Mouse (Mus musculus) liver, embryonic 14.5 days (tissue): ENCODE data around the gene Pdcd4.

Experiments used
- CTCF ChIP-seq: IDR thresholded peaks from 2 replicates; pipeline ENCODE4 v1.5.1; 2016; ENCODE audit warnings: antibody characterized with exemption, low read depth, control low read depth
- EP300 ChIP-seq: IDR thresholded peaks from 2 replicates; pipeline ENCODE4 v1.6.1; 2016; ENCODE audit warnings: antibody characterized with exemption, low read depth

DNA sequence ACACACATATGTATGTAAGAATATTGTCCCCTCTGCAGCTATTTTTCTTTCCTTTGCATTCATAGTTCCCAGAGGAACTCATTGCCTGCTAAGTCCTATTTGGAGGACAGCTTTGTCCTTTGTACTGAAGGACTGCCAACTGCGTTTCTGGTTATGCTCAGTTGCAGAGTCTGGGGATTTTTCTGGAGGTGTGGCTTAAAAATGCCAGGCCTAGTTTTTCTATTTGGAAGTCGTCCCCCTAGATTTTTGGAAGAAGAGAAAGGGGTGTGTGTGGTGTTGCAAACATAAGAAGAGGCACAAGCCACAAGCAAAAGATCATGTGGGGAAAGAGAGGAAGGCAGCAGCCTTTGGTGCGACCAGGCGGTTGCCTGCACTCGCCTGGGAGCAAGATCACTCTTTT is 6.0 kb downstream of the Pdcd4 start:
- TF ChIP-seq CTCF: no peak
- TF ChIP-seq EP300: no peak
